Mouse (Mus musculus) embryo, embryonic 11 days (tissue): ENCODE measurements around the gene Gm9639.
"Not testable (repeated sequence)": the region's sequence is repeated elsewhere in the genome, so short reads cannot be mapped to it uniquely, and the experiment has no call there.

Source experiments
- DNase-seq: peaks from one replicate; pipeline ENCODE4 v3.0.0-alpha.2; 2015

Gm9639 gene

DNA sequence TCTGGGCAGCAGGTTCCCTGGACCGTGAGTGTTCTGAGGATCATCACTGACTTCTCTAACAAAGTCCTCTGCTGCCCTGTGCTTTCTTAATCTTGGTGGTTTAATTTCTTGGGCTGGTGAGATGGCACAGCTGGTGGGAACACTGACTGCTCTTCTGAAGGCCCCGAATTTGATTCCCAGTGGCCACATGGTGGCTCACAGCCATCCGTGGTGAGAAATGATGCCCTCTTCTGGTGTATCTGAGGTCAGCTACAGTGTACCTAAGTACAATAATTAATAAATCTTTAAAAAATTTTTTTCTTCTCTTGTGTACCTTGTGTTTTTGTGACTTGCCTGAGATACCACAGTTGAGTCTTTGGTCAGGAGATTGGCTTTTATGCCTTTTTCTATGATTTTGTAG is 42.6 kb downstream of the Gm9639 start:
- DNase-seq = not testable (repeated sequence)

DNA sequence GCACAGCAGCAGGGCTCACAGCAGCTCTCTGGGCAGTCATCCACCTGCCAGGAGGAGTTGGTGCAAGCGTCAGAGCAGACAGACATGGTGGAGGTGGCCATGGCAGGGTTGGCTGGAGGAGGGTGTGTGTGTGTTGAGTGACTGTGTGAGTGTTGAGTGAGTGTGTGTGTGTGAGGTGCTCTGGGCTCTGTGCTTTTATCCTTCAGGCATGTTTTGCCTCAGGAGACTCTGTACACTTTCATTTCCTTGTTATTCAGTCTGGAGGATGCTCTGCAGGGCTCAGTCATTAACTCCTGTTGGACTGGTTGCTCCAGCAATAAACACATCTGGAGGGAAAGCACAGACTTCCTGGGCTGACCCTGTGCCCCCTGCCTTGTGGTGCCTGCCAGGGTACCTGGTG is 43.6 kb downstream of the Gm9639 start, which contains the start of gene Gm9736:
Gene Gm9736 (minus strand): TSS at position 101 of the 400 bp plus-strand sequence.
- not testable (repeated sequence) for DNase-seq

DNA sequence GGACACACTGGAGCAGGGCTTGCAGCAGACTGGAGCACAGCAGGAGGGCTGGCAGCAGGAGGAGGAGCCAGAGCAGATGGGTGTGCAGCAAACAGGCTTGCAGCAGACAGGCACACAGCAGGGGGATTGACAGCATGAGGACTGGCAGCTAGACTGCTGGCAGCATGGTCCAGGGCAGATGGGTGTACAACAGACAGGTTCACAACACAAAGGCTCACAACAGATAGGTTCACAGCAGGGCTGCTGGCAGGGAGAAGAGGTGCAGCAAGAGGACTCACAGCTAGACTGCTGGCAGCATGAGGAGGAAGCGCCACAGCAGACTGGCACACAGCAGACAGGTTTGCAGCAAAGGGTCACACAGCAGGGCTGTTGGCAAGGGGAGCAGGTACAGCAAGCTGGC is 44.2 kb downstream of the Gm9639 start:
- not testable (repeated sequence) for DNase-seq
